Mouse (Mus musculus) heart, postnatal 0 days (tissue): ENCODE measurements around the gene Zdhhc25.

ENCODE experiments used
- CTCF ChIP-seq: IDR thresholded peaks from 2 replicates; pipeline ENCODE4 v1.5.1; 2016; ENCODE audit warnings: antibody characterized with exemption, control low read depth, low read depth
- EP300 ChIP-seq: IDR thresholded peaks from 2 replicates; pipeline ENCODE4 v1.6.1; 2016; ENCODE audit warnings: antibody characterized with exemption, low read depth

GRCm38 (mm10) chr15:88604669-88605414 is 4.7 kb downstream of the Zdhhc25 start:
- TF ChIP-seq CTCF (no peak), EP300 (no peak)
